In the genomic region with DNA sequence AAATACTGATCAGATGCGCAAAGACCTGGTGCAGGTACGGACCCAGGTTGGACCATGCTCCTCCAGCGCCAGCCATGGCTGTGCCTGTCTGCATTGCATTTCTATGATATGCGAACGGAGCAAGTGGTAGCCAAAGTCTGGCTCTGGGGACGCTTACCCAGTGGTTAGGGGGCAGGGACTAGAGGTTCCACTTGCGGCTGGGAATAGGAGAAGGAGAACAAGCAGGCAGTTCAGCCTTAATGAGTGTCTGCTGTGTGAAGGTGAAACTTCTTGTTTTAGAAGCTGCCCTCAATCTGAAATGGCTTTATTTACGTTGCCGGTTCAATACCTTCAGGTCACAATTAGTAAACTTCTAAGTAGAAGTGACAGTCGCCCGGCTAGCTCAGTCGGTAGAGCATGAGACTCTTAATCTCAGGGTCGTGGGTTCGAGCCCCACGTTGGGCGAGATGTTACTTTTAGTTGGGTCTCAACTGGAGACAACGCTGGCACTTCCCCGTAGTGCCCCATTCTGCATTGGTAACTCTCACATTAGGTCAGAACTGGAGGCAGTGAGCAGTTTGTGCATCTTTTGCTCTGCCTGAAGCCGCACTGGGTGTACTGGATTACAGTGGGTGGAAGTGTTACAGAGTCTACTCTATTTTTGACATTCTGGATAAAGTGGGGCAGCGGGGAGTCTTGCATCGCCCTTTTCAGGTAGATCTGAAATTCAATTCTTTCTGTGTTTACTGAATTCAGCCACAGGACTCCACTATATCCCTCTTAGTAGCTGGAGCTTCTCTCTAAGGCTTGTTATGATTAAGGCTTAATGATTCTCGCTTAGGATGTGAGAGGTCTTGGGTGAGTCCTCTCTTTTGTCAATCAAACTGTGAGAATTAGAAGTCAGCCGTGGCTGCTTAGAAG, we compare ENCODE assay signal across 20 mouse cellular contexts. TPM values are rescaled to one million over a fixed set of nuclear protein-coding genes. Genes with fewer than 3 reads are reported as not detected.
DNase-seq lines count a peak whose midpoint lies in the region; ATAC-seq and TF ChIP-seq lines count a peak whose summit lies in the region.
"Not testable (repeated sequence)": the region's sequence is repeated elsewhere in the genome, so short reads cannot be mapped to it uniquely, and the experiment has no call there.
"Had no signal": no experiment of that assay in that cellular context is flagged by ENCODE, and none has a peak within 500 bp of the region (broad histone marks: within the 10 kb centered on the region; RNA-seq: fewer than 3 reads in every experiment).

No protein-coding gene starts in this region.

- peak; percentile 54 for ATAC-seq in common myeloid progenitor, adult 5-6 weeks (replicated peaks; ENCODE audit: low read depth, poor library complexity, severe bottlenecking)
- ATAC-seq in forebrain, embryonic 12.5 days (ENCODE audit: low FRiP score), result 0 out of 2 replicates have a peak, but pooled peaks have one; percentile 23
- not testable (repeated sequence) for ATAC-seq in heart, embryonic 14.5 days (ENCODE audit: insufficient number of reproducible peaks, insufficient read depth, low FRiP score, low read depth)
- peak; percentile 63; the same call in 1 of the 2 replicates for ATAC-seq in kidney, embryonic 15.5 days (replicated peaks; ENCODE audit: low FRiP score)
- ATAC-seq in liver, embryonic 15.5 days (ENCODE audit: insufficient read depth), result peak; percentile 66

- DNase-seq in midbrain, embryonic 10.5 days (ENCODE audit: low spot score), result peak; percentile 17

- TF ChIP-seq CTCF in ES-Bruce4 (IDR thresholded peaks at IDR 0.05; ENCODE audit: low read depth, low read length), result not testable (repeated sequence)

- WGBS in forebrain, embryonic 12.5 days, result 5% methylated on average over 11 of the region's 23 CpGs
- WGBS in heart, embryonic 14.5 days, result 7% methylated on average over 9 of the region's 23 CpGs
- 10% methylated on average over 11 of the region's 23 CpGs for WGBS in kidney, embryonic 15.5 days
- 4% methylated on average over 11 of the region's 23 CpGs for WGBS in liver, embryonic 15.5 days (ENCODE audit: insufficient replicate concordance)
- WGBS in midbrain, embryonic 10.5 days, result 7% methylated on average over 11 of the region's 23 CpGs

- H3K27ac ChIP-seq in ES-Bruce4 (ENCODE audit: insufficient read depth, low read length); forebrain, embryonic 12.5 days; heart, embryonic 14.5 days (replicated peaks in 1 of 2; ENCODE audit: control insufficient read depth in 1 of 2, insufficient read depth in 1 of 2, low read depth in 2 of 2, low read length in 2 of 2); kidney, embryonic 15.5 days; liver, embryonic 15.5 days (replicated peaks); midbrain, embryonic 10.5 days (replicated peaks): not testable (repeated sequence)

- not testable (repeated sequence) for H3K27me3 ChIP-seq in ES-Bruce4 (ENCODE audit: control insufficient read depth, insufficient read depth, low read length, poor library complexity, severe bottlenecking); liver, embryonic 15.5 days
- peaks cover 37% of the 10 kb centered on the region for H3K27me3 ChIP-seq in forebrain, embryonic 12.5 days
- H3K27me3 ChIP-seq in heart, embryonic 14.5 days (ENCODE audit: control insufficient read depth, insufficient read depth, low read length), result peaks cover 12% of the 10 kb centered on the region; the same call in 1 of the 2 replicates
- H3K27me3 ChIP-seq in kidney, embryonic 15.5 days, result peaks cover 33% of the 10 kb centered on the region
- peaks cover 34% of the 10 kb centered on the region for H3K27me3 ChIP-seq in midbrain, embryonic 10.5 days (ENCODE audit: low read depth, poor library complexity, severe bottlenecking)

- not testable (repeated sequence) for H3K4me1 ChIP-seq in ES-Bruce4 (ENCODE audit: control insufficient read depth, insufficient read depth, low read length); forebrain, embryonic 12.5 days
- peaks cover 7 to 12% of the 10 kb centered on the region in 2 experiments for H3K4me1 ChIP-seq in heart, embryonic 14.5 days (ENCODE audit: control insufficient read depth in 2 of 2, insufficient read depth in 2 of 2, low read length in 2 of 2)
- H3K4me1 ChIP-seq in kidney, embryonic 15.5 days, result peaks cover 15% of the 10 kb centered on the region
- H3K4me1 ChIP-seq in liver, embryonic 15.5 days (replicated peaks), result peaks cover 26% of the 10 kb centered on the region
- H3K4me1 ChIP-seq in midbrain, embryonic 10.5 days, result peaks cover 18% of the 10 kb centered on the region

- not testable (repeated sequence) for TF ChIP-seq EP300 in ES-Bruce4 (IDR thresholded peaks at IDR 0.05; ENCODE audit: insufficient read depth, low read depth, low read length)

- TF ChIP-seq POLR2A in ES-Bruce4 (IDR thresholded peaks at IDR 0.05; ENCODE audit: insufficient read depth, low read length), result not testable (repeated sequence)

- H3K9me3 ChIP-seq in ES-Bruce4 (replicated peaks; ENCODE audit: control insufficient read depth, insufficient read depth, low read length, poor library complexity, severe bottlenecking); forebrain, embryonic 12.5 days; heart, embryonic 14.5 days (ENCODE audit: control insufficient read depth, low read length); kidney, embryonic 15.5 days (replicated peaks); liver, embryonic 15.5 days (replicated peaks); midbrain, embryonic 10.5 days (replicated peaks): not testable (repeated sequence)

- not testable (repeated sequence) for H3K4me2 ChIP-seq in forebrain, embryonic 12.5 days
- H3K4me2 ChIP-seq in heart, embryonic 14.5 days (ENCODE audit: low read length), result peak overlapping the region; percentile 28; the same call in 1 of the 2 replicates
- H3K4me2 ChIP-seq in kidney, embryonic 15.5 days, result peak overlapping the region; percentile 28; the same call in 1 of the 2 replicates
- peak overlapping the region; percentile 66 for H3K4me2 ChIP-seq in liver, embryonic 15.5 days

- H3K36me3 ChIP-seq in ES-Bruce4 (ENCODE audit: control insufficient read depth, insufficient read depth, low read length, poor library complexity, severe bottlenecking); forebrain, embryonic 12.5 days (replicated peaks); heart, embryonic 14.5 days (ENCODE audit: control insufficient read depth, insufficient read depth, low read length); kidney, embryonic 15.5 days; liver, embryonic 15.5 days (replicated peaks); midbrain, embryonic 10.5 days: not testable (repeated sequence)

- H3K4me3 ChIP-seq in ES-Bruce4 (ENCODE audit: low read depth, low read length), result peak overlapping the region; percentile 41
- not testable (repeated sequence) for H3K4me3 ChIP-seq in forebrain, embryonic 12.5 days (replicated peaks); heart, embryonic 14.5 days (ENCODE audit: control insufficient read depth in 1 of 2, insufficient read depth in 1 of 2, low read depth in 1 of 2, low read length in 2 of 2); kidney, embryonic 15.5 days (replicated peaks)
- peak overlapping the region; percentile 36 for H3K4me3 ChIP-seq in liver, embryonic 15.5 days (replicated peaks)
- H3K4me3 ChIP-seq in midbrain, embryonic 10.5 days, result peak overlapping the region; percentile 32

- H3K9ac ChIP-seq in ES-Bruce4 (ENCODE audit: low read depth, poor library complexity, severe bottlenecking), result 0 out of 2 replicates have a peak overlapping the region, but pooled peaks have one; percentile 18
- H3K9ac ChIP-seq in forebrain, embryonic 12.5 days; heart, embryonic 14.5 days (ENCODE audit: low read length); kidney, embryonic 15.5 days; liver, embryonic 15.5 days: not testable (repeated sequence)

RNA-seq across cellular contexts. Expression of a gene that starts 30.2 kb away (rescaled TPM):
- 4.2 and 4.9 TPM in 2 replicates for polyA plus RNA-seq in ES-Bruce4 (2011; ENCODE audit: insufficient read depth, insufficient read length, low read depth, missing spikeins)
- total RNA-seq in common myeloid progenitor, adult 5-6 weeks (2017), result 8.9 and 10.1 TPM in 2 replicates
- 22.7 and 23.7 TPM in 2 replicates for polyA plus RNA-seq in forebrain, embryonic 12.5 days (2016; fragmentation: Nextera tagmentation; extraction: Ambion mirVana)
- 13.8 and 14.0 TPM in 2 replicates for polyA plus RNA-seq in heart, embryonic 14.5 days (2014; fragmentation: Nextera tagmentation; extraction: Ambion mirVana)
- polyA plus RNA-seq in kidney, embryonic 15.5 days (2015; fragmentation: Nextera tagmentation; extraction: Ambion mirVana), result 20.9 and 22.8 TPM in 2 replicates
- polyA plus RNA-seq in liver, embryonic 15.5 days (2015; fragmentation: Nextera tagmentation; extraction: Ambion mirVana), result 5.3 and 5.5 TPM in 2 replicates
- polyA plus RNA-seq in midbrain, embryonic 10.5 days (2016; fragmentation: Nextera tagmentation; extraction: Ambion mirVana), result 27.5 and 28.7 TPM in 2 replicates

RNA-seq across cellular contexts. Expression of a gene that starts 54.3 kb away (rescaled TPM):
- not detected in 2 replicates for polyA plus RNA-seq in ES-Bruce4 (2011; ENCODE audit: insufficient read depth, insufficient read length, low read depth, missing spikeins)
- total RNA-seq in common myeloid progenitor, adult 5-6 weeks (2017), result not detected in 2 replicates
- not detected in 2 replicates for polyA plus RNA-seq in forebrain, embryonic 12.5 days (2016; fragmentation: Nextera tagmentation; extraction: Ambion mirVana)
- not detected in 2 replicates for polyA plus RNA-seq in heart, embryonic 14.5 days (2014; fragmentation: Nextera tagmentation; extraction: Ambion mirVana)
- polyA plus RNA-seq in kidney, embryonic 15.5 days (2015; fragmentation: Nextera tagmentation; extraction: Ambion mirVana), result not detected in 2 replicates
- polyA plus RNA-seq in liver, embryonic 15.5 days (2015; fragmentation: Nextera tagmentation; extraction: Ambion mirVana), result not detected in 2 replicates
- not detected in 2 replicates for polyA plus RNA-seq in midbrain, embryonic 10.5 days (2016; fragmentation: Nextera tagmentation; extraction: Ambion mirVana)
- total RNA-seq: adrenal gland, adult 18-20 months; gastrocnemius, adult 18-20 months; heart, adult 2 months; layer of hippocampus, adult 8-10 months; left cerebral cortex, adult 2 months had no signal
- polyA plus RNA-seq: embryonic facial prominence, embryonic 14.5 days; forebrain, embryonic 15.5 days; heart, adult 2 months; hindbrain, embryonic 11.5 days; intestine, postnatal 0 days; limb, embryonic 12.5 days; midbrain, embryonic 15.5 days; neural tube, embryonic 12.5 days; testis, adult 2 months had no signal
